8 mouse cellular contexts compared by ENCODE assay signal in the genomic region with DNA sequence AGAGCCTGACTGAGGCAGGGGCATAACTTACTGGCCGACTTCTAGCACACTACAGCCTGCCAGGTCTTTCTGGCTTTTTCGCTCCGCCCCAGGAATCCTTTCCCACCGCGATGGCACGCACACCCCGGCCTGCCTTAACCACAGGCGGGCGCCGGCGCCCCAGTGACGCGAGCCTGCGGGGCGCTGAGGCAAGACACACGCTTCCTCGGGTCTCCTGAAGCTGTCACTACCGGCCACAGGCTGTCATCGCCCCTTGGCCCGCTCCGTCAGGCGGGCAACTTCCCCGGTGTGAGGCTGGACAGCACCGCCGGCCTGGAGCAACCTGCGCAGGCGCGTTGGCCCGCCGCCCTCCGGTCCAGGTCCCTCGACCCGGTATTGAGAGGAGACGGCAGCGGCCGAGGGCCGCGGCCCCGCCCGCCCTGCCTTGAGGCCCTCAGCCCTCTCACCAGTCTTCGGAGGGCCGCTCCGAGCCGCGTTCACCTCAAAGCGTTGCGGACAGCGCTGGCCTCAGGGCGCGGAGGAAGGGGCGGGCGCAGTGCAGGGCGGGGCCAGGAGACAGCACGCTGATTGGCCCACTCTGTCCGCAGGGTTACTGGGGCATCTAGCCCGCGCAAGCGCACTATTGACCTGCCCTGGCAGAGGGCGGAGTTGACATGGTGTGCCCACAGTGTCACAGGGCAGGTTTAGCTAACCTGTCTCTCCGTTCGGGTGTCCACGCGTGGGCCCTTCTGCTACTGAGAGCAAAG. TPM values are rescaled to one million over a fixed set of nuclear protein-coding genes. Genes with fewer than 3 reads are reported as not detected.
DNase-seq lines count a peak whose midpoint lies in the region; ATAC-seq and TF ChIP-seq lines count a peak whose summit lies in the region.

No protein-coding gene starts in this region.

- peak overlapping the region; percentile 95 for H3K4me2 ChIP-seq in embryonic facial prominence, embryonic 14.5 days (ENCODE audit: low read depth, low read length)
- peak overlapping the region; percentile 85 for H3K4me2 ChIP-seq in limb, embryonic 13.5 days (replicated peaks)
- H3K4me2 ChIP-seq in midbrain, embryonic 15.5 days = peak overlapping the region; percentile 70

- peak; percentile 99 for ATAC-seq in embryonic facial prominence, embryonic 14.5 days (ENCODE audit: low read depth)
- ATAC-seq in limb, embryonic 13.5 days (ENCODE audit: low FRiP score, low read depth) = peak; percentile 98
- ATAC-seq in midbrain, embryonic 15.5 days (replicated peaks) = peak; percentile 98

- peak overlapping the region; percentile 73 for H3K4me3 ChIP-seq in bone marrow, adult 2 months (replicated peaks; ENCODE audit: control insufficient read depth, low read depth, low read length)
- H3K4me3 ChIP-seq in embryonic facial prominence, embryonic 14.5 days (ENCODE audit: low read depth, low read length) = peak overlapping the region; percentile 84
- H3K4me3 ChIP-seq in limb, embryonic 13.5 days = peak overlapping the region; percentile 80
- H3K4me3 ChIP-seq in midbrain, embryonic 15.5 days = peak overlapping the region; percentile 76

- TF ChIP-seq CTCF in bone marrow, adult 2 months (IDR thresholded peaks at IDR 0.05; ENCODE audit: control insufficient read depth, insufficient read depth, low read length) = no peak; the same call in 1 of the 2 replicates

- peak overlapping the region; percentile 94 for H3K27ac ChIP-seq in bone marrow, adult 2 months (ENCODE audit: control insufficient read depth, insufficient read depth, low read depth, low read length, poor library complexity)
- H3K27ac ChIP-seq in embryonic facial prominence, embryonic 14.5 days (replicated peaks; ENCODE audit: low read depth, low read length) = peak overlapping the region; percentile 97
- peak overlapping the region; percentile 96 for H3K27ac ChIP-seq in limb, embryonic 13.5 days
- H3K27ac ChIP-seq in midbrain, embryonic 15.5 days = peak overlapping the region; percentile 97

- TF ChIP-seq POLR2A in bone marrow, adult 2 months (IDR thresholded peaks at IDR 0.05; ENCODE audit: borderline replicate concordance, control insufficient read depth, low read depth, low read length) = peak; percentile 87; the same call in 1 of the 2 replicates

- under 1% methylated on average over 63 of the region's 63 CpGs for WGBS in bone marrow, adult 2 months
- 0% methylated on average over 16 of the region's 63 CpGs for WGBS in embryonic facial prominence, embryonic 14.5 days
- under 1% methylated on average over 63 of the region's 63 CpGs for WGBS in limb, embryonic 13.5 days
- under 1% methylated on average over 63 of the region's 63 CpGs for WGBS in midbrain, embryonic 15.5 days

- H3K4me1 ChIP-seq in bone marrow, adult 2 months (ENCODE audit: control insufficient read depth, insufficient read depth, low read length) = peaks cover 2% of the 10 kb centered on the region; the same call in 1 of the 2 replicates
- H3K4me1 ChIP-seq in embryonic facial prominence, embryonic 14.5 days (ENCODE audit: control insufficient read depth, insufficient read depth, low read length) = peaks cover 13% of the 10 kb centered on the region
- peaks cover 19% of the 10 kb centered on the region for H3K4me1 ChIP-seq in limb, embryonic 13.5 days
- H3K4me1 ChIP-seq in midbrain, embryonic 15.5 days = peaks cover 26% of the 10 kb centered on the region

- peaks cover 33% of the 10 kb centered on the region for H3K36me3 ChIP-seq in embryonic facial prominence, embryonic 14.5 days (ENCODE audit: control insufficient read depth, insufficient read depth, low read length)
- peaks cover 35% of the 10 kb centered on the region for H3K36me3 ChIP-seq in limb, embryonic 13.5 days
- H3K36me3 ChIP-seq in midbrain, embryonic 15.5 days (replicated peaks) = 0 out of 2 replicates have a peak, but pooled peaks cover 8% of the 10 kb centered on the region

- H3K9me3 ChIP-seq in embryonic facial prominence, embryonic 14.5 days (ENCODE audit: control insufficient read depth, low read length) = 0 out of 2 replicates have a peak, but pooled peaks cover 3% of the 10 kb centered on the region
- no peaks in the 10 kb centered on the region for H3K9me3 ChIP-seq in limb, embryonic 13.5 days
- H3K9me3 ChIP-seq in midbrain, embryonic 15.5 days = no peaks in the 10 kb centered on the region

- H3K9ac ChIP-seq in embryonic facial prominence, embryonic 14.5 days (ENCODE audit: low read depth, low read length) = peak overlapping the region; percentile 84
- peak overlapping the region; percentile 88 for H3K9ac ChIP-seq in limb, embryonic 13.5 days
- H3K9ac ChIP-seq in midbrain, embryonic 15.5 days = peak overlapping the region; percentile 93

- H3K27me3 ChIP-seq in embryonic facial prominence, embryonic 14.5 days (replicated peaks; ENCODE audit: control insufficient read depth, insufficient read depth, low read length) = no peaks in the 10 kb centered on the region
- no peaks in the 10 kb centered on the region for H3K27me3 ChIP-seq in limb, embryonic 13.5 days
- H3K27me3 ChIP-seq in midbrain, embryonic 15.5 days (replicated peaks) = no peaks in the 10 kb centered on the region

- peak; percentile 97 for DNase-seq in A20 (ENCODE audit: low read depth, low spot score)
- peak; percentile 97 for DNase-seq in embryonic facial prominence, embryonic 14.5 days (ENCODE audit: low spot score)
- DNase-seq in heart, adult 8-10 months (ENCODE audit: low spot score) = peak; percentile 96
- peak; percentile 98 for DNase-seq in kidney, adult 9 months
- peak; percentile 94 to 97 for DNase-seq in spleen, adult 18-20 months

RNA-seq across cellular contexts. Expression of gene Zfp672, which starts 7.1 kb away (rescaled TPM):
- polyA plus RNA-seq in bone marrow, adult 2 months (2011; ENCODE audit: insufficient read depth, insufficient read length, low replicate concordance, missing spikeins) = 20.1 and 39.4 TPM in 2 replicates
- polyA plus RNA-seq in embryonic facial prominence, embryonic 14.5 days (2014; fragmentation: Nextera tagmentation; extraction: Ambion mirVana) = 42.3 TPM in 2 replicates
- total RNA-seq in heart, adult 8-10 months (2022) = 10 to 100 TPM; 41.4 to 45.8 (median 45.2) TPM
- 32.6 and 38.8 TPM in 2 replicates for polyA plus RNA-seq in limb, embryonic 13.5 days (2015; fragmentation: Nextera tagmentation; extraction: Ambion mirVana)
- 40.6 and 42.7 TPM in 2 replicates for polyA plus RNA-seq in midbrain, embryonic 15.5 days (2015; fragmentation: Nextera tagmentation; extraction: Ambion mirVana)

RNA-seq across cellular contexts. Expression of gene Sh3bp5l, which starts 7.5 kb away (rescaled TPM):
- polyA plus RNA-seq in bone marrow, adult 2 months (2011; ENCODE audit: insufficient read depth, insufficient read length, low replicate concordance, missing spikeins) = 12.6 and 17.7 TPM in 2 replicates
- polyA plus RNA-seq in embryonic facial prominence, embryonic 14.5 days (2014; fragmentation: Nextera tagmentation; extraction: Ambion mirVana) = 23.2 and 27.3 TPM in 2 replicates
- 10 to 100 TPM; 25.4 to 36.8 (median 30.4) TPM for total RNA-seq in heart, adult 8-10 months (2022)
- polyA plus RNA-seq in limb, embryonic 13.5 days (2015; fragmentation: Nextera tagmentation; extraction: Ambion mirVana) = 35.7 and 36.9 TPM in 2 replicates
- polyA plus RNA-seq in midbrain, embryonic 15.5 days (2015; fragmentation: Nextera tagmentation; extraction: Ambion mirVana) = 53.4 and 55.8 TPM in 2 replicates

RNA-seq across cellular contexts. Expression of gene Zfp692, which starts 16.1 kb away (rescaled TPM):
- polyA plus RNA-seq in bone marrow, adult 2 months (2011; ENCODE audit: insufficient read depth, insufficient read length, low replicate concordance, missing spikeins) = 17.8 and 53.9 TPM in 2 replicates
- 14.2 and 14.7 TPM in 2 replicates for polyA plus RNA-seq in embryonic facial prominence, embryonic 14.5 days (2014; fragmentation: Nextera tagmentation; extraction: Ambion mirVana)
- 1 to 10 TPM; 3.0 to 5.0 (median 3.5) TPM for total RNA-seq in heart, adult 8-10 months (2022)
- polyA plus RNA-seq in limb, embryonic 13.5 days (2015; fragmentation: Nextera tagmentation; extraction: Ambion mirVana) = 26.7 and 26.8 TPM in 2 replicates
- polyA plus RNA-seq in midbrain, embryonic 15.5 days (2015; fragmentation: Nextera tagmentation; extraction: Ambion mirVana) = 30.5 and 32.5 TPM in 2 replicates

RNA-seq across cellular contexts. Expression of gene 4930438A08Rik, which starts 48.4 kb away (rescaled TPM):
- 5.9 and 21.1 TPM in 2 replicates for polyA plus RNA-seq in bone marrow, adult 2 months (2011; ENCODE audit: insufficient read depth, insufficient read length, low replicate concordance, missing spikeins)
- polyA plus RNA-seq in embryonic facial prominence, embryonic 14.5 days (2014; fragmentation: Nextera tagmentation; extraction: Ambion mirVana) = 0.22 and 0.45 TPM in 2 replicates
- total RNA-seq in heart, adult 8-10 months (2022) = not detected
- polyA plus RNA-seq in limb, embryonic 13.5 days (2015; fragmentation: Nextera tagmentation; extraction: Ambion mirVana) = 0.09 TPM in 1 of 2 replicates, not detected in the other
- not detected in 2 replicates for polyA plus RNA-seq in midbrain, embryonic 15.5 days (2015; fragmentation: Nextera tagmentation; extraction: Ambion mirVana)

RNA-seq across cellular contexts. Expression of gene Lypd8, which starts 55.8 kb away (rescaled TPM):
- polyA plus RNA-seq in bone marrow, adult 2 months (2011; ENCODE audit: insufficient read depth, insufficient read length, low replicate concordance, missing spikeins) = not detected in 2 replicates
- not detected in 2 replicates for polyA plus RNA-seq in embryonic facial prominence, embryonic 14.5 days (2014; fragmentation: Nextera tagmentation; extraction: Ambion mirVana)
- total RNA-seq in heart, adult 8-10 months (2022) = not detected
- polyA plus RNA-seq in limb, embryonic 13.5 days (2015; fragmentation: Nextera tagmentation; extraction: Ambion mirVana) = 0.23 TPM in 1 of 2 replicates, not detected in the other
- polyA plus RNA-seq in midbrain, embryonic 15.5 days (2015; fragmentation: Nextera tagmentation; extraction: Ambion mirVana) = 0.31 TPM in 1 of 2 replicates, not detected in the other

Comparison
In these comparisons a context has a peak if more than half of its experiments do, and no peak if none do; other contexts are left out.
1. Peak in every context shown above with its lines: DNase-seq, ATAC-seq, H3K4me3 ChIP-seq and H3K27ac ChIP-seq.